Mouse (Mus musculus) kidney, embryonic 15.5 days (tissue): ENCODE data around the gene Lsamp. TPM values are rescaled to one million over a fixed set of nuclear protein-coding genes. Genes with fewer than 3 reads are reported as not detected.

Source experiments
- ATAC-seq: fragments of 200-750 bp; cut with Nextera tagmentation; replicated peaks from 2 replicates; pipeline ENCODE4 v1.8.0; 2017; ENCODE audit warnings: moderate TSS enrichment; ENCODE audit not compliant: low FRiP score
- H3K27ac ChIP-seq: fragments of 300-500 bp; sonication (generic); 2 replicates; pipeline ENCODE4 v1.5.1; 2015; ENCODE audit warnings: mild to moderate bottlenecking, inconsistent platforms
- H3K27me3 ChIP-seq: fragments of 300-500 bp; sonication (generic); 2 replicates; pipeline ENCODE4 v1.6.1; 2015; ENCODE audit warnings: inconsistent platforms
- H3K36me3 ChIP-seq: fragments of 300-500 bp; sonication (generic); 2 replicates; pipeline ENCODE4 v1.6.1; 2015; ENCODE audit warnings: inconsistent platforms
- H3K4me1 ChIP-seq: fragments of 300-500 bp; sonication (generic); 2 replicates; pipeline ENCODE4 v1.6.1; 2015; ENCODE audit warnings: inconsistent platforms
- H3K4me2 ChIP-seq: fragments of 300-500 bp; sonication (generic); 2 replicates; pipeline ENCODE4 v1.6.1; 2015; ENCODE audit warnings: moderate library complexity, mild to moderate bottlenecking, inconsistent platforms
- H3K4me3 ChIP-seq: fragments of 300-500 bp; sonication (generic); replicated peaks from 2 replicates; pipeline ENCODE4 v1.5.1; 2015; ENCODE audit warnings: mild to moderate bottlenecking, inconsistent platforms
- H3K9ac ChIP-seq: fragments of 300-500 bp; sonication (generic); 2 replicates; pipeline ENCODE4 v1.6.1; 2015; ENCODE audit warnings: mild to moderate bottlenecking, inconsistent platforms
- H3K9me3 ChIP-seq: fragments of 300-500 bp; sonication (generic); replicated peaks from 2 replicates; pipeline ENCODE4 v1.6.1; 2016; ENCODE audit warnings: inconsistent platforms
- WGBS: fragments of 180-500 bp; shearing (Covaris S2); methylation state at CpG from one replicate; pipeline ENCODE4 v1.1.7; 2015; ENCODE audit warnings: mixed read lengths; 5-methylcytosine and 5-hydroxymethylcytosine counted together
- polyA plus RNA-seq: library from polyadenylated mRNA; unstranded; fragments of >200 nt; fragmentation: Nextera tagmentation; extraction: Ambion mirVana; gene quantifications from 2 replicates; pipeline ENCODE4 v1.2.1, GENCODE M21; 2015

The Lsamp gene
- polyA plus RNA-seq, 1 experiment from 2014 or later, result 4.9 TPM

- no peak for ATAC-seq
- Histone ChIP-seq H3K4me1 (no peaks in the 10 kb centered on the region), H3K9me3 (no peaks in the 10 kb centered on the region), H3K4me2 (no peak overlapping the region), H3K4me3 (no peak overlapping the region), H3K9ac (no peak overlapping the region), H3K36me3 (no peaks in the 10 kb centered on the region), H3K27ac (no peak overlapping the region), H3K27me3 (no peaks in the 10 kb centered on the region)
- WGBS, result 72% methylated on average over 3 of the region's 3 CpGs
Measured at GRCm38 (mm10) chr16:40639621-40640371, 655.6 kb downstream of the Lsamp start.

DNA sequence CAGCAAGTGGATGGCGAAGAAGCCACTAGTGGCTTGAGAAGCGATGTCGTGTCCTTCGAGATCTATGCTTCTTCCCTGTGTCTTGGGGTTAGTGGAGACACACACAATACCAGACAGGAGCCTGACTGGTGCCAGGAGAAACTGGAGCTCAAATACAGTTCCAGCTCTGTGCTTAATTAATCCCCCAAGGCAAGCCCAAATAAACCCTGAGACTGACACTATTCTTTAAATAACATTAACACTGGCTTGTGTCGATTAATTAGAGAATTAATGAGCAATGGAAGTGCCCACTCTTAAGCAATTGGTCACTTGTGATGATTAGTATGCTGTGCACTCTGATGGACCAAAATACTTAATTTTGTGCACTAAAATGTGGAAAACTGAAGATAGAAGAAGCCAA, 668.6 kb downstream of the Lsamp start:
- no peak overlapping the region for H3K4me2 ChIP-seq
- 90% methylated on average over 5 of the region's 5 CpGs for WGBS
- no peak for ATAC-seq

GRCm38 (mm10) chr16:40653508-40653907, 669.3 kb downstream of the Lsamp start:
- Histone ChIP-seq H3K4me2 (no peak overlapping the region), H3K27me3 (no peaks in the 10 kb centered on the region), H3K36me3 (no peaks in the 10 kb centered on the region), H3K4me3 (no peak overlapping the region), H3K9ac (no peak overlapping the region), H3K9me3 (no peaks in the 10 kb centered on the region), H3K4me1 (no peaks in the 10 kb centered on the region), H3K27ac (no peak overlapping the region)
- ATAC-seq, result no peak
- WGBS, result 93% methylated on average over 1 of the region's 1 CpGs

More for the DNA sequence above, 668.6 kb downstream of the Lsamp start:
- Histone ChIP-seq H3K4me3 (no peak overlapping the region), H3K4me1 (no peaks in the 10 kb centered on the region), H3K9ac (no peak overlapping the region), H3K27me3 (no peaks in the 10 kb centered on the region), H3K9me3 (no peaks in the 10 kb centered on the region), H3K27ac (no peak overlapping the region), H3K36me3 (no peaks in the 10 kb centered on the region)

DNA sequence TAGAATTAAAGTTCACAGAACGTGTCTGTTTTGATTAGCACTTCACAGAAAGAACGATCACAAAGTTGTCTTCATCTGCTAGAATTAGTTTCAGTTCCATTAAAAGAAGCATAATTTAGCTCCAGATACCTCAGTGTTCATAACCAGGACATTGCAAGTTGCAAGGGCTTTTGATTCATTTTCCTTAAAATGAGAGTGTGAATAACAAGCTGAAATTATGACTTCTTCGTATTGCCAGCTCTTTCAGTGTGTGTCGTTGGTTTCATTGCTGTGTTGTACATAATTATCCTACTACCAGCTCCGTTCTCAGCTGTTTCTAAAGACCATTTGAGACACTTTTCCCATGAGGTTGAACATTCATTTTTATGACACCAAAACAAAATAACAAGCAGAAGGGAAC, 672.2 kb downstream of the Lsamp start:
- no peak for ATAC-seq
- no peak overlapping the region for H3K4me2 ChIP-seq
- no peak overlapping the region for H3K9ac ChIP-seq
- no peak overlapping the region for H3K4me3 ChIP-seq
- no peaks in the 10 kb centered on the region for H3K27me3 ChIP-seq
- 69% methylated on average over 5 of the region's 5 CpGs for WGBS
- no peaks in the 10 kb centered on the region for H3K4me1 ChIP-seq
- H3K36me3 ChIP-seq, result no peaks in the 10 kb centered on the region
- no peak overlapping the region for H3K27ac ChIP-seq
- no peaks in the 10 kb centered on the region for H3K9me3 ChIP-seq

DNA sequence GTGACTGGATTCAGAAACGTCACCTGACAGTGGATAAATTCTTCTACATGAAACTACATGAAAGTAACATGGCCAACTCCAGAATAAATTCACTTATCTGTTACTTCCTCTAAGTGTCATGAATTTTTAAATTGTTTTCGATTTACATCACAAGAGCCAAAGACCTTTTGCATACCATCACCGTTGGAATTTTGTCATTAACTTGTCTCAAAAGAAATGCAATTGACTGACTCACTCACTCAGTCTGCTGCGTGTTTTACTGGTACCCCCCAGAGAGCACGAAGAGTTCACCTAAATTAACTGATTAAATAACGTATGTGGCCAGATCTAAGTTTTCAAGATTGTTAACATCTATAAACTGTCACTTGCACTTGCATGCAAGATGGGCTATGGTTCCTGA, 672.7 kb downstream of the Lsamp start:
- no peak overlapping the region for H3K27ac ChIP-seq
- 57% methylated on average over 6 of the region's 6 CpGs for WGBS
- H3K27me3 ChIP-seq, result no peaks in the 10 kb centered on the region
- no peak overlapping the region for H3K4me2 ChIP-seq
- no peak for ATAC-seq
- no peak overlapping the region for H3K9ac ChIP-seq
- no peaks in the 10 kb centered on the region for H3K9me3 ChIP-seq
- no peak overlapping the region for H3K4me3 ChIP-seq
- H3K4me1 ChIP-seq, result no peaks in the 10 kb centered on the region
- no peaks in the 10 kb centered on the region for H3K36me3 ChIP-seq

DNA sequence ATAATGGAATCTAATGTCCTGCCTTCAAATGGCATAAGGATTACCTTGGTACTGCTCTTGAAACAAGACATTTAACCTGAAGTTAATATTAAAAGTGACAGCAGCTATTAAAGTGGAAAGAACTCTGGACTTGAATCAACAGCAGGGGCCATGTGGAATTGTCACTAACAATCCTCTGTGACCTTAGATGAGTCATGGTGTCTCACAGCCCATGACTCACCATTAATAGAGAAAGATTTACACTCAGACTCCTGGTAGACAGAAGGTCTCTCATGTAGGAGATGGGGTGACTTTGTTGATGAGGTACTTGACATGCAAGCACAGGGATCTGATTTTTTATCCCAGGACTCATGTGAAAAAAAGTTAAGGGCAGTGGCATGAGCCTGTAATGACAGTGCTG, 701.4 kb downstream of the Lsamp start:
- Histone ChIP-seq H3K4me1 (no peaks in the 10 kb centered on the region), H3K9me3 (no peaks in the 10 kb centered on the region), H3K9ac (no peak overlapping the region), H3K4me3 (no peak overlapping the region), H3K27me3 (no peaks in the 10 kb centered on the region), H3K27ac (no peak overlapping the region), H3K4me2 (no peak overlapping the region), H3K36me3 (no peaks in the 10 kb centered on the region)
- ATAC-seq, result no peak

GRCm38 (mm10) chr16:40692292-40692691, 708.1 kb downstream of the Lsamp start:
- Histone ChIP-seq H3K9ac (no peak overlapping the region), H3K4me2 (no peak overlapping the region), H3K4me1 (no peaks in the 10 kb centered on the region), H3K27ac (no peak overlapping the region), H3K27me3 (no peaks in the 10 kb centered on the region), H3K9me3 (no peaks in the 10 kb centered on the region), H3K36me3 (no peaks in the 10 kb centered on the region), H3K4me3 (no peak overlapping the region)
- ATAC-seq, result no peak
- 17% methylated on average over 2 of the region's 2 CpGs for WGBS

GRCm38 (mm10) chr16:40697253-40697652, 713.1 kb downstream of the Lsamp start:
- Histone ChIP-seq H3K4me3 (no peak overlapping the region), H3K27ac (no peak overlapping the region), H3K4me2 (no peak overlapping the region), H3K4me1 (no peaks in the 10 kb centered on the region), H3K9ac (no peak overlapping the region), H3K27me3 (no peaks in the 10 kb centered on the region), H3K36me3 (no peaks in the 10 kb centered on the region), H3K9me3 (no peaks in the 10 kb centered on the region)
- 49% methylated on average over 3 of the region's 3 CpGs for WGBS
- ATAC-seq, result peak; percentile 67; the same call in 1 of the 2 replicates

DNA sequence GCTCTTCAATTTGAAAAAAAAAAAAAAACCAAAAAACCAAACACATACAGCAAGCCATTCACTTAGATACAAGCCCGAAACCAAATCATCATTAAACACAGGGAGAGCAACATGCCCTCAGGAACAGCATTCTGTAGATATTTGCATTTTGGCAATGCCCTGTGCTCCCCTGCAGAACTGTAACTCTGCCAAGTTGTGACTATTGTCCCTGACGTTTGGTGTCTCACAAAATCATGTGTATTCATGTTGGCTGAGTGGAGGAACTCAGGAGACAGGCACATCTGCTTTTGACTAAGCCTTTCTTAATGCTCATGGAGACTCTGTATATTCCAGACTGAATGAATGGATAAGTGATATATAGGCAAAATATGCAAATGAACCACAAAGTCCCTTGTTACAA, 724.4 kb downstream of the Lsamp start:
- no peaks in the 10 kb centered on the region for H3K4me1 ChIP-seq
- no peak overlapping the region for H3K4me3 ChIP-seq
- H3K36me3 ChIP-seq, result no peaks in the 10 kb centered on the region
- no peaks in the 10 kb centered on the region for H3K9me3 ChIP-seq
- ATAC-seq, result no peak
- no peak overlapping the region for H3K9ac ChIP-seq
- H3K4me2 ChIP-seq, result no peak overlapping the region
- no peak overlapping the region for H3K27ac ChIP-seq
- WGBS, result 73% methylated on average over 2 of the region's 2 CpGs
- no peaks in the 10 kb centered on the region for H3K27me3 ChIP-seq

GRCm38 (mm10) chr16:40709574-40709973, 725.4 kb downstream of the Lsamp start:
- Histone ChIP-seq H3K27me3 (no peaks in the 10 kb centered on the region), H3K4me1 (no peaks in the 10 kb centered on the region), H3K9ac (no peak overlapping the region), H3K9me3 (no peaks in the 10 kb centered on the region), H3K36me3 (no peaks in the 10 kb centered on the region), H3K27ac (no peak overlapping the region), H3K4me3 (no peak overlapping the region), H3K4me2 (no peak overlapping the region)
- ATAC-seq, result no peak
- WGBS, result 52% methylated on average over 4 of the region's 4 CpGs

GRCm38 (mm10) chr16:40710068-40710467, 725.9 kb downstream of the Lsamp start:
- H3K4me1 ChIP-seq, result no peaks in the 10 kb centered on the region
- 78% methylated on average over 3 of the region's 3 CpGs for WGBS
- no peaks in the 10 kb centered on the region for H3K9me3 ChIP-seq
- no peak for ATAC-seq
- no peak overlapping the region for H3K4me2 ChIP-seq
- H3K36me3 ChIP-seq, result no peaks in the 10 kb centered on the region
- H3K9ac ChIP-seq, result no peak overlapping the region
- H3K4me3 ChIP-seq, result no peak overlapping the region
- no peaks in the 10 kb centered on the region for H3K27me3 ChIP-seq
- no peak overlapping the region for H3K27ac ChIP-seq

- no peaks in the 10 kb centered on the region for H3K27me3 ChIP-seq
- 87% methylated on average over 5 of the region's 5 CpGs for WGBS
- H3K36me3 ChIP-seq, result no peaks in the 10 kb centered on the region
- no peak overlapping the region for H3K27ac ChIP-seq
- H3K9me3 ChIP-seq, result no peaks in the 10 kb centered on the region
- no peak for ATAC-seq
- no peaks in the 10 kb centered on the region for H3K4me1 ChIP-seq
- no peak overlapping the region for H3K4me3 ChIP-seq
- H3K9ac ChIP-seq, result no peak overlapping the region
- no peak overlapping the region for H3K4me2 ChIP-seq
Measured at GRCm38 (mm10) chr16:40710491-40710890, 726.3 kb downstream of the Lsamp start.

- Histone ChIP-seq H3K27me3 (no peaks in the 10 kb centered on the region), H3K4me3 (no peak overlapping the region), H3K4me2 (no peak overlapping the region), H3K9ac (no peak overlapping the region), H3K4me1 (no peaks in the 10 kb centered on the region), H3K36me3 (no peaks in the 10 kb centered on the region), H3K9me3 (no peaks in the 10 kb centered on the region), H3K27ac (no peak overlapping the region)
- 24% methylated on average over 3 of the region's 3 CpGs for WGBS
- no peak; the same call in 1 of the 2 replicates for ATAC-seq
Measured at GRCm38 (mm10) chr16:40713725-40714124, 729.6 kb downstream of the Lsamp start.
